Mouse (Mus musculus): ENCODE measurements around the gene Prps1l3.
"Not testable (repeated sequence)": the region's sequence is repeated elsewhere in the genome, so short reads cannot be mapped to it uniquely, and the experiment has no call there.

Prps1l3 gene

DNA sequence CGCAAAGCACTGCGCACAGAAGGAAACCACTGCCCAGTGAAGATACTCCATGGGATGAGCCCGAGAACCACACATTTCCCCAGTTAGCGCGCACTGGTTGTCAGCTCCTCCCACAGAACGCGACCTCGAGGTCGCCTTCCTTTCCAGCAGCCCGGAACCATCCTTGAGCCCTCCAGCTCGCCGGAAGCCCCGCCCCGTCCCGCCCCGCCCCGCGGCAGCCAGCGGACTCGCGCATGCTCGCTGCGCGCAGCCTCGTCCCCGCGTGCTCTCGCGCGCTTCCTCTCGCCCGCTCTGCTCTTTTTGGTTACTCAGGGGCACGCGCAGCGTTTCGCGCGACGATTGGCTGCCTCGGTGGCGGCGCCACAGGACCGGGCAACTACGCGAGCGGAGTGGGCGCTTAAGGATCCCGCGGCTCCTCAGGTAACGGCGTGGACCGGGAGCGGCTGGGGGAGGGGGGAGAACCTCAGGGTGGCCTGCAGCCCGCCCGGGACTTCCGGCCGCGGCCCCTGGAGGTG is at the start of gene Prps1l3, which contains the start of gene Mipol1:
TSS of gene Prps1l3 (plus strand) at position 221 of the 515 bp plus-strand sequence.
TSS of gene Mipol1 (plus strand) at position 236 of the 515 bp plus-strand sequence.
- peak; percentile 98 for DNase-seq

GRCm38 (mm10) chr12:57184401-57185147 is 45.6 kb upstream of the Prps1l3 start:
- DNase-seq: peak; percentile 50

DNA sequence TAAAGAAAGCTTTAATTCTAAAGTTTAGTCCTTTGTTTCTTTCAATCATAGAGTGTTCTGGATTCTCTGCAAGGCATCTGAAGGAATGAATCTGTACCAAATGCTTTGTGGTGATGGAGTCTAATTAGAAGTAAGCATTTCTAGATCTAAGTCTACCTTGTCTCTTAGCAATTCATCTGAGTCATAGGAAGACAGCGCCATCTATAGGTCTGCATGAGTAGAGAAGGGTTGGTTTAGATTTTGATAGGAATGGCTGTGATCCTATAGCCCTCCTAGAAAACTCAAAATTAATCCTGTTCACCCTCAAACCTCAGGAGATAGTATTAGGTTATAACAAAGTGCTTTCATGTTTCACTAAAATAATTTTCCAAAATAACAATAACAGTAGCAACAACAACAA is 44.7 kb upstream of the Prps1l3 start:
- DNase-seq: no peak

DNA sequence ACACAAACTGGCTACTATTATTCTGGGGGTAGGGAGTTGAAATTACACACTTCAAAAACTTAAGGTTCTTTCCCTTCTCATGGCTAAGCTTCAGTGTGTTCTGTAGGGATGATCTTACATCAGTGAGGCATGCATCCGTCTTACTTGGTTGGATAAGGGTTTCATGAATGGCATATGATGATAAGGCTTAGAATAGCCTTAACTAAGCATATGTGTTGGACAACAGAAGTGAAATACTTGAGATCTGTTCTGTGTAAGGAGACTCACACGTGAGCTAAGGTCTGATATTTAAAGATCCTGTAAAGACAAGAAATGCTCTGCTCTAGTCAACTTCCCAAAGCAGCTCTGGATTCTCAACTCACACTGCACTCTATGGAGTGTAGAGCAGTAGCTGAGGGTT is 44.1 kb upstream of the Prps1l3 start:
- no peak for DNase-seq

DNA sequence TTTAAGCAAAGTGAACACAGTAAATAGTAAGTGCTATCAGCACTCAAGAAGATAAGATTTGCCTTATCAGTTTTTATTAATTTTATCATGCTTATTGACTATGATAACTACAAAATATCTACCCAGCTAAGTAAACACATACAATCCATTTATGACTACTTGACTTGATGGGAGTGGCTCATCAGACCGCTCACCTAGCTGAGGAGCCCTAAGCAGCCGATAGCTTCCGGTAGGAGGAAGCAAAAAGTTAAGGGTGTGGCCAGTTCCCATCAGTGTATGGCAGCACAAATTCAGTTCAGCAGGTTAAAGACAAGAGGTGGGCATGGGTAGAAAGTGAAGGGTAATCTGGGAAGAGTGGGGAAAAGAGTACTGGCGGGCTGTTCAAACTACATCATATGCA is 43.2 kb upstream of the Prps1l3 start:
- no peak for DNase-seq

- DNase-seq: peak; percentile 72
These were observed 35.6 kb upstream of the Prps1l3 start for GRCm38 (mm10) chr12:57194609-57195008.

DNA sequence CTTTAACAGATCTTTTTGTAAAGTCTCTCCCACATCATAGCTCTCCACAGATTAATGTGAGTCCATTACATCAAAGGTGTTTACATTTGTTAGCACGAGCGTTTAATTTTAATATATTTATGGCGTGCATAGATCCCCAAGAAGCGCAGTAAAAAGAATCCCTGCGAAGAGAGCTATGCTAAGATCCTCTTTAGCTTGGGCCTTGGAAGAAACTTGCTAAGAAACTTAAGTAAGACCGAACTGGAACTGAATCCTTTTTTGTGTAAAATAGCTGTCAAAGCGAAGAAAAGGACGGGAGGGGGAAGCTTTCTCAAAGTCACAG is 34.0 kb upstream of the Prps1l3 start:
- DNase-seq: no peak

DNA sequence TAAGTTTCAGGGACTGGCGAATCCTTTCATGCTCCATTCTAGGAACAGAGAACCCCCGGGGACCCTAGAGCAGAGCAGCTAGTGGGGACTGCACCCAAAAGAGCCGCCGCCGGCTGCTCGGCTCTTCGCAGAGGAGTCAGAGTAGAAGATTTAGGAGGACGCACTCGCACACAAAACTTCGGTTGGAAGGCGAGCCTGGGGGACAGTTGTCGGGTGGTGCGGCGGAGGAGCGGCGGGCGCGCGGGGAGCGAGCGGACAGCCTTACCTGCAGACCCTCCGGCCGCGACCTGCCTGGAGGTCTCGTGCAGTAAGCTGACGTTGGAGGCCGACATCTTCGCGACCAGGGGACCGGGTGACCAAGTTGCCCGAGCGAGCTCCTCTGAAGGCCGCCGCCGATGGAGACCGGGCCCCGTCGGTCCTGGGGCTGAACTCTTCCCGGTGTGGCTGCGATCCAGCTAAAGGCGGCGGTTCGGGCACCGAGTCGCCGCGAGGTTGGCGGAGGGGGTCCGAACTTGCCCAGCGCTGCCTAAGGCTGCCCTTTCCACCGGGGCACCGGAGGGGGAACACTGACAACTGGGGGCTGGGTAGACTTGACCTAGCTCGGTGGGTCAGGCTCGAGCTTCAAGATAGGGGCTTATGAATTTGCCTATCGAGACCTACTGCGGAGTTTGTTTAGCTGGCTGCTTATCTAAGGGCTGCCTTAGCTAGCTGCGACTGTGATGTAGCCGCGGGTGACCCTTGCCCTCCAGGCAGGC is 33.4 kb upstream of the Prps1l3 start:
- peak; percentile 84 for DNase-seq

DNA sequence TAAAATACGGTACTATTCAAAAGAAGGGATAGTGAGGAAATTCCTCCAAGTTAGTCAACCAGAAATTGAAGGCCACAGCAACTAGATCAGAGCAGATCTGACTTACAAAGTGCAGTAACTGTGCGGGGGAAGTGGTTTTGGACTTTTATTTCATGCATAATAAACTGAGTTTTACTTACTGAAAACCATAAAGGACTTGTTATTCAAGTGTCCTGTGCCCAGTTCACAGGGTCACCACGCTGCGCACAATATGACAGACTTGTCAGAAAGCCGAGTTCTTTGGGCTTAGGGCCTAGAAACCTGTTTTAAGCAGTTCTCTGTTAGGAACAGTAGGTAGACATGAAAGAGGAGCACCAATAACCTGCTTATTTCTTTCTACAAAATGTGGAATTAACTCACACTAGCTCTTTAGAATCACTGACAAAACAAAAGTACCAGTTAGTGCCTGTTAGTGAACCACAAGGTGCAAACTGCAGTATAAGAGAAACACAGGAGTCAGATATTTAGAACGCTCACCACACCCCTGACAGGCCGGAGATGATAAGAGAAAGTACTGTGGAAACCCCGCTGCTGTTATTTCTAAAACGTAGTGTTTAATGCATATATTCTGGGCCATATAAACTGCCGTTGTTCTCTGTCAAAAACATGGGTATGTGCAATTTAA is 32.7 kb upstream of the Prps1l3 start, which contains the start of gene Slc25a21:
TSS of gene Slc25a21 (minus strand) at position 110 of the 664 bp plus-strand sequence.
- peak; percentile 74 for DNase-seq

GRCm38 (mm10) chr12:57198269-57198668 is 31.9 kb upstream of the Prps1l3 start:
- DNase-seq: no peak

GRCm38 (mm10) chr12:57199427-57199826 is 30.8 kb upstream of the Prps1l3 start:
- DNase-seq: no peak

- no peak for DNase-seq
These were observed 28.3 kb upstream of the Prps1l3 start for GRCm38 (mm10) chr12:57201901-57202300.

GRCm38 (mm10) chr12:57204276-57204851 is 25.8 kb upstream of the Prps1l3 start:
- no peak for DNase-seq

GRCm38 (mm10) chr12:57211353-57212311 is 18.6 kb upstream of the Prps1l3 start:
- peak; percentile 58 for DNase-seq

- DNase-seq: not testable (repeated sequence)
These were observed 17.7 kb upstream of the Prps1l3 start for GRCm38 (mm10) chr12:57212463-57212862.

DNA sequence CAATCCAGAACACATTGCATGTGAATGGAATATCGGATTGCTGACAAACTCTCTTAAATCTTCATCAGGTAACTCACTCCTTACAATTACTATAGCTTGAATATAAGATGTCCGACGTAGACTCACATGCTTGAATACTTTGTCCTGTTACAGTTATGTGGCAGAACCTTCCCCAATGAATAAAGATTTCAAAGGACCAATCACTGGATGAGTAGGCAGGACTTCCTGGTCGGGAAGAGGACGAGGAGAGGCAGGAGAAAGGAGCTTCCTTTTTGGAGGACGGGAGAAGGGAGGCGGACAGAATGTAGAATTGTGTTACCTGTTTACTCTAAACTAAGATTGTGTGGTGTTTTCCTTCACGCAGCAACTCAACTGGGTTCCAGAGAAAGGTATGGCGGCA is 3.8 kb upstream of the Prps1l3 start:
- no peak for DNase-seq

DNA sequence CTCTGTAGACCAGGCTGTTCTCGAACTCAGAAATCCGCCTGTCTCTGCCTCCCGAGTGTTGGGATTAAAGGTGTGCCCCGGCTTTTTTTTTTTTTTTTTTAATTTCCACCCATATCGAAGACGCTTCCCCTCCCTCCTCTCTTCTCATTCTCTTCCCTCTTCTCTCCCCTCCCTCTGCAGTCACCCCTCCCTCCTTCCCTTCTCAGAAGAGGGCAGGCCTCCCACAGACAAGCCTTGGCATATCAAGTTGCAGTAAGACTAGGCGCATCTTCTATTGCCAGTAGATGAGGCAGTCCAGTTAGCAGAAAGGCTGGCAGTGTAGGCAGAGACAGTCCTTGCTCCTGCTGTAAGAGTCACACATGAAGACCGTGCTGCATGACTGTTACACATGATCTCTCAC is 2.4 kb upstream of the Prps1l3 start:
- no peak for DNase-seq

- DNase-seq: peak; percentile 35
These were observed 509 bp upstream of the Prps1l3 start for GRCm38 (mm10) chr12:57229703-57230102.

DNA sequence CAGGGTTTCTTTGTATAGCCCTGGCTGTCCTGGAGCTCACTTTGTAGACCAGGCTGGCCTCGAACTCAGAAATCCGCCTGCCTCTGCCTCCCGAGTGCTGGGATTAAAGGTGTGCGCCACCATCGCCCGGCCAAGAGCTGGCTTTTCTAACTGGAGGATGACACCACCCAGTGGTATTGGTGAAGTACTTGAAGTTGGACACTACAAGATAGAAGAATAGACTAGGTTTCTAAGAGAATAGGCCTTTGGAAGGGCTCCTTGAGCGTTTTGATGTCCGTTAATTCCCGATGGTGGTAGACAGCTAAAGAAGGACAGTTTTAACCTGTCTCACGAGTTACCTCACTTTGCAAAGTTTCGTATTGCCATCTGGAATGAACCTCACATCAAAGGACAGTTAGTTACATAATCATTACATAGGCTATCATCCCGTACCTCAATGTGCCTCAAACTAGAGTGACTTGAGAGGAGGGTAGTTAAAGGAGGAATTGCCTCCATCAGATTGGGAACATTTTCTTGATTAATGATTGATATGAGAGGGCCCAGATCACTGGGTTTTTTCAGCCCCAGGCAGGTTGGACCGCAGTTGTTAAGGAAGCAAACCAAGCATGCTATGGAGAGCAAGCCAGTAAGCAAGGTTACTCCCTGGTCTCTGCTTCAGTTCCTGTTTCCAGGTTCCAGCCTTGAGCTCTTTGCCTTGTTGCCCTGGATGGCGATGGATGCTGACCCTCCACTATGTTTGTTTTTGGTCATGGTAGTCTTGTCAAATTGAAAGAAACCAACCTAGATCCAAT is 1.1 kb downstream of the Prps1l3 start:
- peak; percentile 68 for DNase-seq

DNA sequence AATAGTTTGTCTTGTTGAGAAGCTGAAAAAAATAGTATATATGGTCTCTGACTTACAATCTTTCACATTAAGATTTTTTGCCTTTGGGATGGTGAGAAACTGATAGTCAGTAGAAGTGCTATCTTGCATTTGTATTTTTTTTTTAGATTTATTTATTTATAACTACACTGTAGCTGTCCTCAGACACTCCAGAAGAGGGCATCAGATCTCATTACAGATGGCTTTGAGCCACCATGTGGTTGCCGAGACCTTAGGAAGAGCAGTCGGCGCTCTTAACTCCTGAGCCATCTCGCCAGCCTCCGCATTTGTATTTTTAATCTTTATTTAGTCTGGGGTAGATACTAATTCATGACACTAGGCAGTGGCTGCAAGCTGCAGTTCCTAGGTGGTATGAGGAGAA is 3.2 kb downstream of the Prps1l3 start:
- DNase-seq: no peak
